Mouse (Mus musculus): ENCODE results near the gene Rrbp1.

GRCm38 (mm10) chr2:144014481-144014880 lies 3.4 kb upstream of the Rrbp1 start:
- no peak for TF ChIP-seq CTCF (IDR thresholded peaks at IDR 0.05)
- TF ChIP-seq EP300 (IDR thresholded peaks at IDR 0.05), result no peak
